Mouse (Mus musculus): Measurements from ENCODE around the gene Rps21. TPM values are rescaled to one million over a fixed set of nuclear protein-coding genes. Genes with fewer than 3 reads are reported as not detected.

Rps21 gene
- total RNA-seq, 2 experiments from 2014 or later: 551 to 611 TPM

GRCm38 (mm10) chr2:180273394-180274244 lies 16.4 kb downstream of the Rps21 start, which contains the start of gene Cables2:
Gene Cables2, minus strand, starts transcription at chr2:180273496.
- intact Hi-C loops (cut with DNase I): loop anchor here (10.0 kb wide), 1 partner anchor 501 kb away; the partner anchor contains the start of gene Bhlhe23

GRCm38 (mm10) chr2:180274523-180274922 lies 17.3 kb downstream of the Rps21 start:
- DNase-seq (ENCODE audit: extremely low spot score in 1 of 2, low spot score in 2 of 2): no peak
- intact Hi-C loops (cut with DNase I): loop anchor here (10.0 kb wide), 1 partner anchor 500 kb away; the partner anchor contains the start of gene Bhlhe23

More at GRCm38 (mm10) chr2:180273394-180274244, 16.4 kb downstream of the Rps21 start, which contains the start of gene Cables2:
- DNase-seq (ENCODE audit: extremely low spot score in 1 of 2, low spot score in 2 of 2): peak; percentile 94 to 97

GRCm38 (mm10) chr2:180275836-180276235 lies 18.7 kb downstream of the Rps21 start:
- DNase-seq (ENCODE audit: extremely low spot score in 1 of 2, low spot score in 2 of 2): peak; percentile 69 to 80
- intact Hi-C loops (cut with DNase I): loop anchor here (1.0 to 10.0 kb wide), 4 partner anchors 71 to 499 kb away; partner anchors contain the start of gene Bhlhe23

GRCm38 (mm10) chr2:180276385-180276784 lies 19.2 kb downstream of the Rps21 start:
- intact Hi-C loops (cut with DNase I): loop anchor here (2.0 to 10.0 kb wide), 3 partner anchors 156 to 498 kb away; partner anchors contain the start of gene Bhlhe23

GRCm38 (mm10) chr2:180276851-180277259 lies 19.7 kb downstream of the Rps21 start:
- intact Hi-C loops (cut with DNase I): loop anchor here (2.0 to 10.0 kb wide), 3 partner anchors 155 to 498 kb away; partner anchors contain the start of gene Bhlhe23
- DNase-seq (ENCODE audit: extremely low spot score in 1 of 2, low spot score in 2 of 2): no peak

More at GRCm38 (mm10) chr2:180276385-180276784, 19.2 kb downstream of the Rps21 start:
- DNase-seq (ENCODE audit: extremely low spot score in 1 of 2, low spot score in 2 of 2): no peak

GRCm38 (mm10) chr2:180277773-180278320 lies 20.7 kb downstream of the Rps21 start:
- DNase-seq (ENCODE audit: extremely low spot score in 1 of 2, low spot score in 2 of 2): no peak
- intact Hi-C loops (cut with DNase I): loop anchor here (2.0 to 10.0 kb wide), 3 partner anchors 154 to 497 kb away; partner anchors contain the start of gene Bhlhe23

- no peak for DNase-seq (ENCODE audit: extremely low spot score in 1 of 2, low spot score in 2 of 2)
- intact Hi-C loops (cut with DNase I): loop anchor here (5.0 to 10.0 kb wide), 2 partner anchors 153 to 495 kb away; partner anchors contain the start of gene Bhlhe23
Measured at GRCm38 (mm10) chr2:180279321-180279720, 22.1 kb downstream of the Rps21 start.

- intact Hi-C loops (cut with DNase I): no loop called here
- DNase-seq (ENCODE audit: extremely low spot score in 1 of 2, low spot score in 2 of 2): no peak
Measured at GRCm38 (mm10) chr2:180288966-180289365, 31.8 kb downstream of the Rps21 start.

- DNase-seq (ENCODE audit: extremely low spot score in 1 of 2, low spot score in 2 of 2): no peak
- intact Hi-C loops (cut with DNase I): no loop called here
Measured at GRCm38 (mm10) chr2:180289440-180290108, 32.4 kb downstream of the Rps21 start, which contains the start of gene Rbbp8nl. Gene Rbbp8nl, minus strand, starts transcription at chr2:180289879.

GRCm38 (mm10) chr2:180290503-180290902 lies 33.3 kb downstream of the Rps21 start:
- no peak for DNase-seq (ENCODE audit: extremely low spot score in 1 of 2, low spot score in 2 of 2)
- intact Hi-C loops (cut with DNase I): no loop called here

GRCm38 (mm10) chr2:180291566-180291965 lies 34.4 kb downstream of the Rps21 start:
- no peak for DNase-seq (ENCODE audit: extremely low spot score in 1 of 2, low spot score in 2 of 2)
- intact Hi-C loops (cut with DNase I): no loop called here

GRCm38 (mm10) chr2:180292026-180292425 lies 34.8 kb downstream of the Rps21 start:
- no peak for DNase-seq (ENCODE audit: extremely low spot score in 1 of 2, low spot score in 2 of 2)
- intact Hi-C loops (cut with DNase I): no loop called here

- intact Hi-C loops (cut with DNase I): no loop called here
- no peak for DNase-seq (ENCODE audit: extremely low spot score in 1 of 2, low spot score in 2 of 2)
Measured at GRCm38 (mm10) chr2:180292906-180293305, 35.7 kb downstream of the Rps21 start.

- intact Hi-C loops (cut with DNase I): no loop called here
- DNase-seq (ENCODE audit: extremely low spot score in 1 of 2, low spot score in 2 of 2): no peak
Measured at GRCm38 (mm10) chr2:180300252-180300651, 43.1 kb downstream of the Rps21 start.

- intact Hi-C loops (cut with DNase I): no loop called here
- no peak for DNase-seq (ENCODE audit: extremely low spot score in 1 of 2, low spot score in 2 of 2)
Measured at GRCm38 (mm10) chr2:180300771-180301170, 43.6 kb downstream of the Rps21 start.

GRCm38 (mm10) chr2:180302201-180302600 lies 45.0 kb downstream of the Rps21 start:
- intact Hi-C loops (cut with DNase I): no loop called here
- DNase-seq (ENCODE audit: extremely low spot score in 1 of 2, low spot score in 2 of 2): no peak

GRCm38 (mm10) chr2:180303468-180303867 lies 46.3 kb downstream of the Rps21 start:
- DNase-seq (ENCODE audit: extremely low spot score in 1 of 2, low spot score in 2 of 2): no peak
- intact Hi-C loops (cut with DNase I): no loop called here

- intact Hi-C loops (cut with DNase I): no loop called here
- no peak for DNase-seq (ENCODE audit: extremely low spot score in 1 of 2, low spot score in 2 of 2)
Measured at GRCm38 (mm10) chr2:180304554-180304953, 47.4 kb downstream of the Rps21 start.

- intact Hi-C loops (cut with DNase I): no loop called here
- DNase-seq (ENCODE audit: extremely low spot score in 1 of 2, low spot score in 2 of 2): no peak
Measured at GRCm38 (mm10) chr2:180305490-180305889, 48.3 kb downstream of the Rps21 start.

All from left cerebral cortex, postnatal 10 days (tissue).